Mouse (Mus musculus) MEL (cell line): ENCODE measurements around the gene Hcn4. TPM values are rescaled to one million over a fixed set of nuclear protein-coding genes. Genes with fewer than 3 reads are reported as not detected.

ENCODE experiments used
- DNase-seq: peaks from one replicate; pipeline ENCODE4 v3.0.0; 2011; ENCODE audit warnings: low read depth, low spot score
- H3K27ac ChIP-seq: 2 replicates; pipeline ENCODE4 v1.5.1; 2012; ENCODE audit warnings: low read depth, mild to moderate bottlenecking, control low read depth, low read length, moderate library complexity; ENCODE audit not compliant: control insufficient read depth
- H3K27me3 ChIP-seq, 2 experiments: fragments of 150-350 bp in 1 of 2; sonication (generic) in 1 of 2; 2 replicates each; pipeline ENCODE4 v1.6.1; 2012; ENCODE audit warnings: low read length in 2 of 2, mild to moderate bottlenecking in 2 of 2, improper control_type of control experiment in 1 of 2, moderate library complexity in 1 of 2; ENCODE audit not compliant: insufficient read depth in 2 of 2, control insufficient read depth in 1 of 2
- H3K36me3 ChIP-seq, 2 experiments: 2 replicates each; pipeline ENCODE4 v1.6.1; 2012 to 2014; ENCODE audit warnings: low read length in 2 of 2, improper control_type of control experiment in 1 of 2, inconsistent platforms in 1 of 2, mild to moderate bottlenecking in 1 of 2; ENCODE audit not compliant: insufficient read depth in 2 of 2, control insufficient read depth in 1 of 2
- H3K4me1 ChIP-seq, 2 experiments: fragments of 150-350 bp in 1 of 2; sonication (generic) in 1 of 2; 2 replicates each; pipeline ENCODE4 v1.6.1; 2012; ENCODE audit warnings: low read length in 2 of 2, improper control_type of control experiment in 1 of 2, mild to moderate bottlenecking in 1 of 2; ENCODE audit not compliant: insufficient read depth in 2 of 2, control insufficient read depth in 1 of 2
- H3K4me3 ChIP-seq, 2 experiments: fragments of 150-350 bp in 1 of 2; sonication (generic) in 1 of 2; 2 replicates each; pipeline ENCODE4 v1.5.1; 2012; ENCODE audit warnings: low read depth in 2 of 2, low read length in 2 of 2, mild to moderate bottlenecking in 2 of 2, moderate library complexity in 2 of 2, control low read depth in 1 of 2, improper control_type of control experiment in 1 of 2; ENCODE audit not compliant: control insufficient read depth in 1 of 2, insufficient read depth in 1 of 2
- H3K79me2 ChIP-seq: 2 replicates; pipeline ENCODE4 v1.6.1; 2012; ENCODE audit warnings: mild to moderate bottlenecking, low read length, moderate library complexity; ENCODE audit not compliant: control insufficient read depth, poor library complexity, insufficient read depth
- H3K9ac ChIP-seq: 2 replicates; pipeline ENCODE4 v1.6.1; 2012; ENCODE audit warnings: low read depth, mild to moderate bottlenecking, control low read depth, low read length, moderate library complexity; ENCODE audit not compliant: control insufficient read depth, poor library complexity, severe bottlenecking
- H3K9me3 ChIP-seq: fragments of 150-350 bp; sonication (generic); replicated peaks from 2 replicates; pipeline ENCODE4 v1.6.1; 2012; ENCODE audit warnings: mild to moderate bottlenecking, low read length, improper control_type of control experiment, moderate library complexity; ENCODE audit not compliant: insufficient read depth
- ELF1 ChIP-seq: IDR thresholded peaks from 2 replicates; pipeline ENCODE4 v1.6.1; 2014; ENCODE audit warnings: low read depth, mild to moderate bottlenecking, inconsistent platforms, low read length, improper control_type of control experiment, moderate library complexity
- EP300 ChIP-seq, 2 experiments: IDR thresholded peaks; 2 replicates each; pipeline ENCODE4 v1.6.1; 2011; ENCODE audit warnings: improper control_type of control experiment in 2 of 2, low read length in 2 of 2, low read depth in 1 of 2, mild to moderate bottlenecking in 1 of 2
- ETS1 ChIP-seq: IDR thresholded peaks from 2 replicates; pipeline ENCODE4 v1.6.1; 2012; ENCODE audit warnings: low read depth, mild to moderate bottlenecking, inconsistent platforms, low read length, improper control_type of control experiment, moderate library complexity
- HCFC1 ChIP-seq: IDR thresholded peaks from 2 replicates; pipeline ENCODE4 v1.6.1; 2012; ENCODE audit warnings: low read depth, mild to moderate bottlenecking, inconsistent platforms, low read length, improper control_type of control experiment, moderate library complexity
- KAT2A ChIP-seq: conservative IDR thresholded peaks from 2 replicates; pipeline ENCODE4 v1.6.1; 2012; ENCODE audit warnings: low read depth, low read length, improper control_type of control experiment, inconsistent platforms
- MAFK ChIP-seq: IDR thresholded peaks from 2 replicates; pipeline ENCODE4 v1.6.1; 2011; ENCODE audit warnings: low read depth, mild to moderate bottlenecking, low read length, improper control_type of control experiment, borderline replicate concordance
- MAX ChIP-seq: IDR thresholded peaks from 2 replicates; pipeline ENCODE4 v1.6.1; 2011; ENCODE audit warnings: low read length, improper control_type of control experiment
- MEF2A ChIP-seq: IDR thresholded peaks from 2 replicates; pipeline ENCODE4 v1.6.1; 2014; ENCODE audit warnings: low read depth, mild to moderate bottlenecking, inconsistent platforms, low read length, improper control_type of control experiment; ENCODE audit not compliant: poor library complexity, insufficient replicate concordance, severe bottlenecking; ENCODE audit errors: extremely low read depth
- MXI1 ChIP-seq: IDR thresholded peaks from 2 replicates; pipeline ENCODE4 v1.6.1; 2011; ENCODE audit warnings: mild to moderate bottlenecking, low read depth, low read length, improper control_type of control experiment
- MYB ChIP-seq: IDR thresholded peaks from 2 replicates; pipeline ENCODE4 v1.6.1; 2011; ENCODE audit warnings: mild to moderate bottlenecking, low read depth, low read length, improper control_type of control experiment
- MYC ChIP-seq: IDR thresholded peaks from 2 replicates; pipeline ENCODE4 v1.6.1; 2011; ENCODE audit warnings: low read depth, mild to moderate bottlenecking, low read length, improper control_type of control experiment, moderate library complexity
- NELFE ChIP-seq: IDR thresholded peaks from 2 replicates; pipeline ENCODE4 v1.6.1; 2011; ENCODE audit warnings: low read depth, low read length, improper control_type of control experiment
- POLR2A ChIP-seq, 2 experiments: IDR thresholded peaks; 2 replicates each; pipeline ENCODE4 v1.6.1; 2011 to 2012; ENCODE audit warnings: low read length in 2 of 2, mild to moderate bottlenecking in 2 of 2, control low read depth in 1 of 2, improper control_type of control experiment in 1 of 2, low read depth in 1 of 2, moderate library complexity in 1 of 2; ENCODE audit not compliant: control insufficient read depth in 1 of 2, insufficient read depth in 1 of 2, poor library complexity in 1 of 2
- POLR2AphosphoS5 ChIP-seq: IDR thresholded peaks from 2 replicates; pipeline ENCODE4 v1.6.1; 2012; ENCODE audit warnings: low read depth, borderline replicate concordance, mild to moderate bottlenecking, inconsistent platforms, low read length, moderate library complexity, mixed read lengths
- RAD21 ChIP-seq: IDR thresholded peaks from 2 replicates; pipeline ENCODE4 v1.6.1; 2011; ENCODE audit warnings: mild to moderate bottlenecking, low read depth, low read length, improper control_type of control experiment
- SMC3 ChIP-seq: IDR thresholded peaks from 2 replicates; pipeline ENCODE4 v1.6.1; 2011; ENCODE audit warnings: low read depth, low read length, improper control_type of control experiment
- TCF12 ChIP-seq: IDR thresholded peaks from 2 replicates; pipeline ENCODE4 v1.6.1; 2014; ENCODE audit warnings: low read depth, mild to moderate bottlenecking, inconsistent platforms, low read length, improper control_type of control experiment, moderate library complexity
- USF1 ChIP-seq: IDR thresholded peaks from 2 replicates; pipeline ENCODE4 v1.6.1; 2014; ENCODE audit warnings: low read depth, mild to moderate bottlenecking, inconsistent platforms, low read length, improper control_type of control experiment, moderate library complexity
- USF2 ChIP-seq, 2 experiments: IDR thresholded peaks; 2 replicates each; pipeline ENCODE4 v1.6.1; 2011 to 2012; ENCODE audit warnings: improper control_type of control experiment in 2 of 2, low read length in 2 of 2, borderline replicate concordance in 1 of 2, inconsistent platforms in 1 of 2, low read depth in 1 of 2, mild to moderate bottlenecking in 1 of 2; ENCODE audit not compliant: insufficient read depth in 1 of 2
- ZC3H11A ChIP-seq: IDR thresholded peaks from 2 replicates; pipeline ENCODE4 v1.6.1; 2012; ENCODE audit warnings: low read depth, mild to moderate bottlenecking, inconsistent platforms, low read length, improper control_type of control experiment
- ZKSCAN1 ChIP-seq: IDR thresholded peaks from 2 replicates; pipeline ENCODE4 v1.6.1; 2012; ENCODE audit warnings: low read depth, mild to moderate bottlenecking, inconsistent platforms, low read length, improper control_type of control experiment, moderate library complexity
- ZMIZ1 ChIP-seq: IDR thresholded peaks from 2 replicates; pipeline ENCODE4 v1.6.1; 2012; ENCODE audit warnings: low read depth, mild to moderate bottlenecking, inconsistent platforms, low read length, improper control_type of control experiment, moderate library complexity
- ZNF384 ChIP-seq: IDR thresholded peaks from 2 replicates; pipeline ENCODE4 v1.6.1; 2012; ENCODE audit warnings: low read depth, mild to moderate bottlenecking, inconsistent platforms, low read length, improper control_type of control experiment
- polyA plus RNA-seq, 2 experiments: library from polyadenylated mRNA; stranded (reverse) in 1 of 2; unstranded in 1 of 2; fragments of >175 nt in 1 of 2; fragments of >200 nt in 1 of 2; gene quantifications; 2 replicates each; pipeline versions ENCODE4 v1.2.1 to v1.2.4; 2012; ENCODE audit warnings: low replicate concordance in 2 of 2, low read depth in 1 of 2; ENCODE audit not compliant: insufficient read length in 2 of 2, insufficient read depth in 1 of 2, missing spikeins in 1 of 2
- total RNA-seq: library from RNA; depleted of rRNA; stranded (reverse); fragments of 300-350 nt; gene quantifications from 2 replicates; pipeline ENCODE4 v1.2.3, GENCODE M21; 2012

The Hcn4 gene
- total and polyA plus RNA-seq, 3 experiments, result not detected

DNA sequence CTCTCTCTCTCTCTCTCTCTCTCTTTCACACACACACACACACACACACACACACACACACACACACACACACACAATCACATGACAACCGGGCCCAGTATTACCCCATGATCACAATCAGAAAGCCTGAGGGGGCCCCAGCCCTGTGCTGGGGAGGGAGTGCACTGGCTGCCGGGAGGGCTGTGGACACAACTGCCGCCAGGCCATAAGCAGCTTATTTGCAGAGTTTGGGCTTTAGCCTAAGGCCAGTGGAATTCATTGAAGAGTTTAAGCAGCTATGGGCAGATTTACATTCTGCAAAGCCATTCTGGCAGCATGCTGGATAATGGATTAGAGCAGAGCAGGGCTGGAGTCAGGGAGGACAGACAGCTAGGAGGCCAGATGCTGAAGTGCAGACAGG lies 12.0 kb upstream of the Hcn4 start:
- H3K27me3 ChIP-seq, result peaks cover 0 to 10% of the 10 kb centered on the region in 2 experiments; a peak in 3 of 4 replicates
- no peak for DNase-seq
- no peak overlapping the region for H3K9ac ChIP-seq

GRCm38 (mm10) chr9:58815552-58816260 lies 7.5 kb upstream of the Hcn4 start:
- no peaks in the 10 kb centered on the region for H3K36me3 ChIP-seq
- no peak overlapping the region for H3K4me3 ChIP-seq
- H3K27me3 ChIP-seq, result peaks cover 0 to 8% of the 10 kb centered on the region in 2 experiments; a peak in 2 of 4 replicates
- no peak overlapping the region for H3K27ac ChIP-seq
- TF ChIP-seq EP300 (IDR thresholded peaks at IDR 0.05; ENCODE audit: low read depth in 1 of 2, low read length in 2 of 2), result no peak
- no peak for TF ChIP-seq RAD21
- TF ChIP-seq POLR2AphosphoS5, result no peak
- TF ChIP-seq NELFE, result no peak
- TF ChIP-seq USF1, result peak; percentile 53; the same call in 1 of the 2 replicates
- peak; percentile 20; the same call in 1 of the 2 replicates for TF ChIP-seq SMC3
- no peak for TF ChIP-seq MYB
- TF ChIP-seq POLR2A (IDR thresholded peaks at IDR 0.05; ENCODE audit: control insufficient read depth in 1 of 2, insufficient read depth in 1 of 2, low read depth in 1 of 2, low read length in 2 of 2, poor library complexity in 1 of 2), result no peak
- no peaks in the 10 kb centered on the region for H3K9me3 ChIP-seq
- DNase-seq, result no peak
- H3K79me2 ChIP-seq, result no peaks in the 10 kb centered on the region
- H3K4me1 ChIP-seq, result no peaks in the 10 kb centered on the region
- no peak overlapping the region for H3K9ac ChIP-seq

More for the DNA sequence above, 12.0 kb upstream of the Hcn4 start:
- Histone ChIP-seq H3K27ac (no peak overlapping the region), H3K4me1 (no peaks in the 10 kb centered on the region), H3K36me3 (no peaks in the 10 kb centered on the region), H3K79me2 (no peaks in the 10 kb centered on the region), H3K9me3 (no peaks in the 10 kb centered on the region), H3K4me3 (no peak overlapping the region)
- TF ChIP-seq POLR2A (IDR thresholded peaks at IDR 0.05; ENCODE audit: control insufficient read depth in 1 of 2, insufficient read depth in 1 of 2, low read depth in 1 of 2, low read length in 2 of 2, poor library complexity in 1 of 2) (no peak), KAT2A (no peak), MYC (no peak), MXI1 (no peak), HCFC1 (no peak)

GRCm38 (mm10) chr9:58816458-58816857 lies 6.8 kb upstream of the Hcn4 start:
- Histone ChIP-seq H3K36me3 (no peaks in the 10 kb centered on the region), H3K27ac (no peak overlapping the region), H3K27me3 (peaks cover 0 to 7% of the 10 kb centered on the region in 2 experiments; a peak in 2 of 4 replicates), H3K79me2 (no peaks in the 10 kb centered on the region), H3K4me3 (no peak overlapping the region), H3K9me3 (no peaks in the 10 kb centered on the region), H3K4me1 (no peaks in the 10 kb centered on the region), H3K9ac (no peak overlapping the region)
- TF ChIP-seq RAD21 (no peak), ZNF384 (no peak), TCF12 (no peak), POLR2A (IDR thresholded peaks at IDR 0.05; ENCODE audit: control insufficient read depth in 1 of 2, insufficient read depth in 1 of 2, low read depth in 1 of 2, low read length in 2 of 2, poor library complexity in 1 of 2) (no peak), ZMIZ1 (no peak), MXI1 (no peak), ELF1 (no peak), ETS1 (no peak), MEF2A (no peak), ZKSCAN1 (no peak), HCFC1 (no peak), ZC3H11A (no peak), SMC3 (no peak), POLR2AphosphoS5 (no peak), MAFK (no peak), MAX (no peak), USF1 (no peak), USF2 (IDR thresholded peaks at IDR 0.05; ENCODE audit: borderline replicate concordance in 1 of 2, insufficient read depth in 1 of 2, low read depth in 1 of 2, low read length in 2 of 2) (no peak)
- no peak for DNase-seq
